Mouse (Mus musculus): ENCODE measurements around the gene Dusp14. TPM values are rescaled to one million over a fixed set of nuclear protein-coding genes. Genes with fewer than 3 reads are reported as not detected.

The Dusp14 gene
- polyA plus RNA-seq, 1 experiment, result not detected

GRCm38 (mm10) chr11:84090572-84090971 is 21.5 kb upstream of the Dusp14 start:
- TF ChIP-seq CTCF (IDR thresholded peaks at IDR 0.05; ENCODE audit: insufficient read depth, low read depth, low read length) (no peak), POLR2A (IDR thresholded peaks at IDR 0.05; ENCODE audit: insufficient read depth, low read depth, low read length) (no peak)

GRCm38 (mm10) chr11:84081901-84082300 is 12.8 kb upstream of the Dusp14 start:
- peaks cover 13% of the 10 kb centered on the region for H3K4me1 ChIP-seq (ENCODE audit: control insufficient read depth, insufficient read depth, low read length)
- no peak overlapping the region for H3K27ac ChIP-seq (ENCODE audit: insufficient read depth, low read depth, low read length)
- WGBS, result 89% methylated on average over 5 of the region's 5 CpGs
- TF ChIP-seq CTCF (IDR thresholded peaks at IDR 0.05; ENCODE audit: insufficient read depth, low read depth, low read length) (no peak), POLR2A (IDR thresholded peaks at IDR 0.05; ENCODE audit: insufficient read depth, low read depth, low read length) (no peak)
- H3K4me3 ChIP-seq (ENCODE audit: insufficient read depth, low read depth, low read length), result no peak overlapping the region

More at GRCm38 (mm10) chr11:84090572-84090971, 21.5 kb upstream of the Dusp14 start:
- Histone ChIP-seq H3K4me3 (ENCODE audit: insufficient read depth, low read depth, low read length) (no peak overlapping the region), H3K4me1 (ENCODE audit: control insufficient read depth, insufficient read depth, low read length) (peaks cover 4% of the 10 kb centered on the region; the same call in 1 of the 2 replicates), H3K27ac (ENCODE audit: insufficient read depth, low read depth, low read length) (no peak overlapping the region)
- WGBS, result 82% methylated on average over 8 of the region's 8 CpGs

- Histone ChIP-seq H3K4me1 (ENCODE audit: control insufficient read depth, insufficient read depth, low read length) (peaks cover 13% of the 10 kb centered on the region), H3K27ac (ENCODE audit: insufficient read depth, low read depth, low read length) (no peak overlapping the region), H3K4me3 (ENCODE audit: insufficient read depth, low read depth, low read length) (no peak overlapping the region)
- TF ChIP-seq CTCF (IDR thresholded peaks at IDR 0.05; ENCODE audit: insufficient read depth, low read depth, low read length), result no peak
- no peak for TF ChIP-seq POLR2A (IDR thresholded peaks at IDR 0.05; ENCODE audit: insufficient read depth, low read depth, low read length)
- 81% methylated on average over 3 of the region's 3 CpGs for WGBS
Observed at GRCm38 (mm10) chr11:84080327-84080726, 11.3 kb upstream of the Dusp14 start.

GRCm38 (mm10) chr11:84079887-84080286 is 10.8 kb upstream of the Dusp14 start:
- Histone ChIP-seq H3K4me3 (ENCODE audit: insufficient read depth, low read depth, low read length) (no peak overlapping the region), H3K4me1 (ENCODE audit: control insufficient read depth, insufficient read depth, low read length) (peaks cover 13% of the 10 kb centered on the region), H3K27ac (ENCODE audit: insufficient read depth, low read depth, low read length) (no peak overlapping the region)
- WGBS, result 86% methylated on average over 4 of the region's 4 CpGs
- TF ChIP-seq POLR2A (IDR thresholded peaks at IDR 0.05; ENCODE audit: insufficient read depth, low read depth, low read length) (no peak), CTCF (IDR thresholded peaks at IDR 0.05; ENCODE audit: insufficient read depth, low read depth, low read length) (no peak)

- peaks cover 13% of the 10 kb centered on the region for H3K4me1 ChIP-seq (ENCODE audit: control insufficient read depth, insufficient read depth, low read length)
- TF ChIP-seq POLR2A (IDR thresholded peaks at IDR 0.05; ENCODE audit: insufficient read depth, low read depth, low read length) (no peak), CTCF (IDR thresholded peaks at IDR 0.05; ENCODE audit: insufficient read depth, low read depth, low read length) (no peak)
- WGBS, result 81% methylated on average over 11 of the region's 11 CpGs
- H3K27ac ChIP-seq (ENCODE audit: insufficient read depth, low read depth, low read length), result peak overlapping the region; percentile 70; the same call in 1 of the 2 replicates
- no peak overlapping the region for H3K4me3 ChIP-seq (ENCODE audit: insufficient read depth, low read depth, low read length)
Observed at GRCm38 (mm10) chr11:84079361-84079760, 10.3 kb upstream of the Dusp14 start.

GRCm38 (mm10) chr11:84078601-84079000 is 9.5 kb upstream of the Dusp14 start:
- H3K4me1 ChIP-seq (ENCODE audit: control insufficient read depth, insufficient read depth, low read length), result peaks cover 13% of the 10 kb centered on the region
- TF ChIP-seq CTCF (IDR thresholded peaks at IDR 0.05; ENCODE audit: insufficient read depth, low read depth, low read length) (no peak), POLR2A (IDR thresholded peaks at IDR 0.05; ENCODE audit: insufficient read depth, low read depth, low read length) (no peak)
- H3K27ac ChIP-seq (ENCODE audit: insufficient read depth, low read depth, low read length), result peak overlapping the region; percentile 48; the same call in 1 of the 2 replicates
- WGBS, result 35% methylated on average over 9 of the region's 9 CpGs
- H3K4me3 ChIP-seq (ENCODE audit: insufficient read depth, low read depth, low read length), result no peak overlapping the region

- no peak for TF ChIP-seq CTCF (IDR thresholded peaks at IDR 0.05; ENCODE audit: insufficient read depth, low read depth, low read length)
- no peak overlapping the region for H3K27ac ChIP-seq (ENCODE audit: insufficient read depth, low read depth, low read length)
- no peak overlapping the region for H3K4me3 ChIP-seq (ENCODE audit: insufficient read depth, low read depth, low read length)
- 90% methylated on average over 2 of the region's 2 CpGs for WGBS
- H3K4me1 ChIP-seq (ENCODE audit: control insufficient read depth, insufficient read depth, low read length), result peaks cover 19% of the 10 kb centered on the region
Observed at GRCm38 (mm10) chr11:84077008-84077407, 7.9 kb upstream of the Dusp14 start.

GRCm38 (mm10) chr11:84073816-84074764 is 5.0 kb upstream of the Dusp14 start:
- Histone ChIP-seq H3K4me1 (ENCODE audit: control insufficient read depth, insufficient read depth, low read length) (peaks cover 13% of the 10 kb centered on the region), H3K27ac (ENCODE audit: insufficient read depth, low read depth, low read length) (peak overlapping the region; percentile 93), H3K4me3 (ENCODE audit: insufficient read depth, low read depth, low read length) (no peak overlapping the region)
- WGBS, result 58% methylated on average over 7 of the region's 7 CpGs
- TF ChIP-seq CTCF (IDR thresholded peaks at IDR 0.05; ENCODE audit: insufficient read depth, low read depth, low read length) (no peak), POLR2A (IDR thresholded peaks at IDR 0.05; ENCODE audit: insufficient read depth, low read depth, low read length) (no peak)

- Histone ChIP-seq H3K27ac (ENCODE audit: insufficient read depth, low read depth, low read length) (peak overlapping the region; percentile 93), H3K4me1 (ENCODE audit: control insufficient read depth, insufficient read depth, low read length) (peaks cover 12% of the 10 kb centered on the region), H3K4me3 (ENCODE audit: insufficient read depth, low read depth, low read length) (no peak overlapping the region)
- 28% methylated on average over 9 of the region's 9 CpGs for WGBS
- TF ChIP-seq POLR2A (IDR thresholded peaks at IDR 0.05; ENCODE audit: insufficient read depth, low read depth, low read length), result no peak
- no peak for TF ChIP-seq CTCF (IDR thresholded peaks at IDR 0.05; ENCODE audit: insufficient read depth, low read depth, low read length)
Observed at GRCm38 (mm10) chr11:84072904-84073651, 4.0 kb upstream of the Dusp14 start.
